Mouse (Mus musculus): ENCODE data around the gene Acss1.

The Acss1 gene

GRCm38 (mm10) chr2:150570761-150571160 lies 97.5 kb downstream of the Acss1 start:
- DNase-seq (ENCODE audit: low spot score in 2 of 2) = no peak

GRCm38 (mm10) chr2:150569847-150570590 lies 98.3 kb downstream of the Acss1 start, which contains the start of gene Cst7:
TSS of gene Cst7 (plus strand) at chr2:150570415.
- DNase-seq (ENCODE audit: low spot score in 2 of 2) = no peak

Data from right cerebral cortex, postnatal 10 days (tissue).